Mouse (Mus musculus): ENCODE measurements around the gene 2200002D01Rik. TPM values are rescaled to one million over a fixed set of nuclear protein-coding genes. Genes with fewer than 3 reads are reported as not detected.
"Not testable (repeated sequence)": the region's sequence is repeated elsewhere in the genome, so short reads cannot be mapped to it uniquely, and the experiment has no call there.

2200002D01Rik gene
- total and polyA plus RNA-seq, 2 experiments, result 6.9 to 7.4 TPM

GRCm38 (mm10) chr7:29244732-29245416 is 3.4 kb downstream of the 2200002D01Rik start:
- WGBS, result 92% methylated on average over 7 of the region's 7 CpGs
- DNase-seq (ENCODE audit: extremely low read depth, low read depth, low spot score), result no peak
- H3K9ac ChIP-seq (ENCODE audit: low read depth, low read length), result no peak overlapping the region
- H3K36me3 ChIP-seq (ENCODE audit: control insufficient read depth, insufficient read depth, low read length), result no peaks in the 10 kb centered on the region
- no peaks in the 10 kb centered on the region for H3K27me3 ChIP-seq (ENCODE audit: control insufficient read depth, insufficient read depth, low read length)
- TF ChIP-seq POLR2A (IDR thresholded peaks at IDR 0.05; ENCODE audit: extremely low read depth, insufficient read depth, low read length) (no peak), CTCF (IDR thresholded peaks at IDR 0.05; ENCODE audit: low read depth, low read length) (peak; percentile 80)
- H3K4me1 ChIP-seq (ENCODE audit: control insufficient read depth, insufficient read depth, low read length), result peaks cover 10% of the 10 kb centered on the region; the same call in 1 of the 2 replicates
- no peak overlapping the region for H3K4me3 ChIP-seq (ENCODE audit: insufficient read depth, low read depth, low read length)
- H3K27ac ChIP-seq (replicated peaks; ENCODE audit: insufficient read depth, low read depth, low read length), result no peak overlapping the region
- no peaks in the 10 kb centered on the region for H3K79me2 ChIP-seq (ENCODE audit: control insufficient read depth, insufficient read depth, low read length)

DNA sequence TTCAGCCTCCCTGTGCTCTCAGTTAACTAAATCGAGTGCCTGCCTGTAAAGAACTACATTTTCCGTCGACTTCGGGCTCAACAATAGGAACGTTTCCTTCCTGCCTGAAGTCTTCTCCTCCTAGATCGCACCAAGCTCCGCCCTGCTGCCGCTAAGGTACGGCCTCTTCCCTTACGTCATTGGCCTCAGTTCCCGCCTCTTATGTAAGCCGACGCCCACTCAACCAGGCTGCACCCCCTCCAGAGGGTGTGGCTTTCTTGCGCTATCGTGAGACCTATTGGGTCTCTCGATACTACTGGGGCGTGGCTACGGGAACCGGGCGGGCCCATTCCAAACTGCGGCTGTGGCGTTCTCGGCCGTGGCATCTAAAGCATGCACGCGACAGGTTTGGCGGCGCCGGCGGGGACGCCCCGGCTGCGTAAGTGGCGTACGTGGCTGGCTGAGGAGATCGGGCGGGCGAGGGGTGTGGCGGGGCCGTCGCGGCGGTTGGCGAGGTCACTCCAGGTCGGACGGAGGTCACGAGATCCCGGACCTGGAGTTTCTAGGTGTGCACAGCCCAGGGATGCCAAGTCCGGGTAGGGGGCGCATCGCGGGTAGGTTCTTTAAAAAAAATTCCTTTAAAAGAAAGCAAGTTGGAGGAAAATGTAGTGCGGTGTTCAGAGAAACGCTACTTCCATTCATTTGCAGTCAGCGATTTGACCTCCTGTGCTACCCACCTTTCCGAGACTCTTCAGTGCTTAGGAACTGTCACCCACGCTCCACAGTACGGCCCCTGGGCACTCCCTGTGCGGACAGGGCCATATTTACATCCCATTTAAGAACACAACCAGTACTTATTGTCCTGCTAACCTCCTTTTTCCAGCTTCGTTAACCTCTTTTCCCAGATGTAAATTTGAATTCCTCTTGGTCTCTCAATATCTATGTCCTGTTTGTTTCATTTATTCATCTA is 10.0 kb downstream of the 2200002D01Rik start, which contains the start of gene Yif1b:
TSS of gene Yif1b (plus strand) at position 311 of the 949 bp plus-strand sequence.
- no peaks in the 10 kb centered on the region for H3K27me3 ChIP-seq (ENCODE audit: control insufficient read depth, insufficient read depth, low read length)
- H3K4me3 ChIP-seq (ENCODE audit: insufficient read depth, low read depth, low read length), result peak within 1 kb of the TSS; percentile 58
- TF ChIP-seq POLR2A (IDR thresholded peaks at IDR 0.05; ENCODE audit: extremely low read depth, insufficient read depth, low read length) (0 out of 2 replicates have a peak, but pooled peaks have one; percentile 6), CTCF (IDR thresholded peaks at IDR 0.05; ENCODE audit: low read depth, low read length) (0 out of 2 replicates have a peak, but pooled peaks have one; percentile 7)
- no peaks in the 10 kb centered on the region for H3K36me3 ChIP-seq (ENCODE audit: control insufficient read depth, insufficient read depth, low read length)
- peak within 1 kb of the TSS; percentile 67 for H3K27ac ChIP-seq (replicated peaks; ENCODE audit: insufficient read depth, low read depth, low read length)
- no peaks in the 10 kb centered on the region for H3K79me2 ChIP-seq (ENCODE audit: control insufficient read depth, insufficient read depth, low read length)
- H3K4me1 ChIP-seq (ENCODE audit: control insufficient read depth, insufficient read depth, low read length), result peaks cover 7% of the 10 kb centered on the region
- under 1% methylated on average over 60 of the region's 60 CpGs for WGBS
- peak within 1 kb of the TSS; percentile 65 for H3K9ac ChIP-seq (ENCODE audit: low read depth, low read length)
- peak; percentile 97 for DNase-seq (ENCODE audit: extremely low read depth, low read depth, low spot score)

DNA sequence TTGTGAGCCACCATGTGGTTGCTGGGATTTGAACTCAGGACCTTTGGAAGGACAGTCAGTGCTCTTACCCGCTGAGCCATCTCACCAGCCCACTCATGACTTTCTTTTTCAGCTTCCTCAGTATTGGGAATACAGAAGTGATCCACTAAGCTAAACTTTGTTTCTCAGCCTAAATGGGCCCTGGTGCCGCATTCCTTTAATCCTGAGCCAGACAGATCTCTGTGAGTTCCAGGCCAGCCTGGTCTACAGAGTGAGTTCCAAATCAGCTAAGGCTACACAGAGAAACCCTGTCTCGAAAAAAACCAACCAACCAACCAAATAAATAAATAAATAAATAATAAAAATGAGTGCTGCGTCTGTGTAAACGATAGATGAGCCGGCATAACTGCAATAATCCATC is 10.7 kb downstream of the 2200002D01Rik start:
- not testable (repeated sequence) for H3K4me1 ChIP-seq (ENCODE audit: control insufficient read depth, insufficient read depth, low read length); H3K36me3 ChIP-seq (ENCODE audit: control insufficient read depth, insufficient read depth, low read length); H3K79me2 ChIP-seq (ENCODE audit: control insufficient read depth, insufficient read depth, low read length); DNase-seq (ENCODE audit: extremely low read depth, low read depth, low spot score); H3K27me3 ChIP-seq (ENCODE audit: control insufficient read depth, insufficient read depth, low read length)
- Histone ChIP-seq H3K9ac (ENCODE audit: low read depth, low read length) (peak overlapping the region; percentile 65), H3K4me3 (ENCODE audit: insufficient read depth, low read depth, low read length) (peak overlapping the region; percentile 36; the same call in 1 of the 2 replicates), H3K27ac (replicated peaks; ENCODE audit: insufficient read depth, low read depth, low read length) (peak overlapping the region; percentile 67)
- 26% methylated on average over 6 of the region's 6 CpGs for WGBS

GRCm38 (mm10) chr7:29236593-29236992 is 11.7 kb downstream of the 2200002D01Rik start:
- H3K4me1 ChIP-seq (ENCODE audit: control insufficient read depth, insufficient read depth, low read length), result peaks cover 7% of the 10 kb centered on the region
- H3K9ac ChIP-seq (ENCODE audit: low read depth, low read length), result no peak overlapping the region
- H3K4me3 ChIP-seq (ENCODE audit: insufficient read depth, low read depth, low read length), result no peak overlapping the region
- 75% methylated on average over 4 of the region's 4 CpGs for WGBS
- H3K79me2 ChIP-seq (ENCODE audit: control insufficient read depth, insufficient read depth, low read length), result no peaks in the 10 kb centered on the region
- DNase-seq (ENCODE audit: extremely low read depth, low read depth, low spot score), result no peak
- H3K27me3 ChIP-seq (ENCODE audit: control insufficient read depth, insufficient read depth, low read length), result no peaks in the 10 kb centered on the region
- H3K27ac ChIP-seq (replicated peaks; ENCODE audit: insufficient read depth, low read depth, low read length), result no peak overlapping the region
- TF ChIP-seq CTCF (IDR thresholded peaks at IDR 0.05; ENCODE audit: low read depth, low read length) (no peak), POLR2A (IDR thresholded peaks at IDR 0.05; ENCODE audit: extremely low read depth, insufficient read depth, low read length) (no peak)
- H3K36me3 ChIP-seq (ENCODE audit: control insufficient read depth, insufficient read depth, low read length), result no peaks in the 10 kb centered on the region

GRCm38 (mm10) chr7:29234661-29235060 is 13.6 kb downstream of the 2200002D01Rik start:
- H3K27ac ChIP-seq (replicated peaks; ENCODE audit: insufficient read depth, low read depth, low read length), result peak overlapping the region; percentile 59; the same call in 1 of the 2 replicates
- peaks cover 7% of the 10 kb centered on the region for H3K4me1 ChIP-seq (ENCODE audit: control insufficient read depth, insufficient read depth, low read length)
- no peak overlapping the region for H3K4me3 ChIP-seq (ENCODE audit: insufficient read depth, low read depth, low read length)
- TF ChIP-seq POLR2A (IDR thresholded peaks at IDR 0.05; ENCODE audit: extremely low read depth, insufficient read depth, low read length), result no peak
- TF ChIP-seq CTCF (IDR thresholded peaks at IDR 0.05; ENCODE audit: low read depth, low read length), result peak; percentile 16; the same call in 1 of the 2 replicates
- no peaks in the 10 kb centered on the region for H3K36me3 ChIP-seq (ENCODE audit: control insufficient read depth, insufficient read depth, low read length)
- H3K79me2 ChIP-seq (ENCODE audit: control insufficient read depth, insufficient read depth, low read length), result no peaks in the 10 kb centered on the region; the same call in 1 of the 2 replicates
- no peak overlapping the region for H3K9ac ChIP-seq (ENCODE audit: low read depth, low read length)
- 94% methylated on average over 5 of the region's 5 CpGs for WGBS
- no peaks in the 10 kb centered on the region for H3K27me3 ChIP-seq (ENCODE audit: control insufficient read depth, insufficient read depth, low read length)
- no peak for DNase-seq (ENCODE audit: extremely low read depth, low read depth, low spot score)
